ENCODE assay signal across 16 mouse cellular contexts in genomic region chr11:61297901-61298300, GRCm38 (mm10). TPM values are rescaled to one million over a fixed set of nuclear protein-coding genes. Genes with fewer than 3 reads are reported as not detected.
"Had no signal": no experiment of that assay in that cellular context is flagged by ENCODE, and none has a peak within 500 bp of the region (broad histone marks: within the 10 kb centered on the region; RNA-seq: fewer than 3 reads in every experiment).

No protein-coding gene starts in this region.

- H3K4me2 ChIP-seq: hindbrain, embryonic 14.5 days; intestine, embryonic 15.5 days; limb, embryonic 13.5 days; liver, embryonic 12.5 days; lung, embryonic 14.5 days; neural tube, embryonic 15.5 days had no signal

- DNase-seq: layer of hippocampus, adult 9-11 months; left cerebral cortex, postnatal 4 days; lung, embryonic 14.5 days; lung, postnatal 10 days; lung, postnatal 4 days; midbrain, embryonic 14.5 days; thymus, postnatal 36 days had no signal

- H3K9ac ChIP-seq: hindbrain, embryonic 14.5 days; intestine, embryonic 15.5 days; limb, embryonic 13.5 days; liver, embryonic 12.5 days; lung, embryonic 14.5 days; neural tube, embryonic 15.5 days had no signal

- H3K36me3 ChIP-seq: intestine, embryonic 15.5 days; limb, embryonic 13.5 days; liver, embryonic 12.5 days; midbrain, embryonic 10.5 days; neural tube, embryonic 15.5 days had no signal

- H3K9me3 ChIP-seq: intestine, embryonic 15.5 days; limb, embryonic 13.5 days; liver, embryonic 12.5 days; midbrain, embryonic 10.5 days; neural tube, embryonic 15.5 days had no signal

- H3K4me3 ChIP-seq: intestine, embryonic 15.5 days; limb, embryonic 13.5 days; liver, embryonic 12.5 days; midbrain, embryonic 10.5 days; myocyte; neural tube, embryonic 15.5 days had no signal

- ATAC-seq: intestine, embryonic 15.5 days; liver, embryonic 12.5 days had no signal

- H3K27ac ChIP-seq: hindbrain, embryonic 14.5 days; intestine, embryonic 15.5 days; limb, embryonic 13.5 days; liver, embryonic 12.5 days; midbrain, embryonic 10.5 days; neural tube, embryonic 15.5 days had no signal

- H3K27me3 ChIP-seq: intestine, embryonic 15.5 days; limb, embryonic 13.5 days; liver, embryonic 12.5 days; neural tube, embryonic 15.5 days had no signal

RNA-seq across cellular contexts. Expression of gene Slc47a2, which starts 44.8 kb away (rescaled TPM):
- total RNA-seq: megakaryocyte, adult 5-6 weeks had no signal
- polyA plus RNA-seq: hindbrain, embryonic 14.5 days; intestine, embryonic 15.5 days; liver, embryonic 12.5 days; lung, embryonic 14.5 days; midbrain, embryonic 10.5 days; midbrain, embryonic 14.5 days; neural tube, embryonic 11.5 days; neural tube, embryonic 15.5 days had no signal
